Mouse (Mus musculus) cerebellum, adult 11-12 months (tissue): ENCODE data around the gene Gm49388.

Experiments used
- DNase-seq: peaks from one replicate; pipeline ENCODE4 v3.0.0; 2022

Gm49388 gene

DNA sequence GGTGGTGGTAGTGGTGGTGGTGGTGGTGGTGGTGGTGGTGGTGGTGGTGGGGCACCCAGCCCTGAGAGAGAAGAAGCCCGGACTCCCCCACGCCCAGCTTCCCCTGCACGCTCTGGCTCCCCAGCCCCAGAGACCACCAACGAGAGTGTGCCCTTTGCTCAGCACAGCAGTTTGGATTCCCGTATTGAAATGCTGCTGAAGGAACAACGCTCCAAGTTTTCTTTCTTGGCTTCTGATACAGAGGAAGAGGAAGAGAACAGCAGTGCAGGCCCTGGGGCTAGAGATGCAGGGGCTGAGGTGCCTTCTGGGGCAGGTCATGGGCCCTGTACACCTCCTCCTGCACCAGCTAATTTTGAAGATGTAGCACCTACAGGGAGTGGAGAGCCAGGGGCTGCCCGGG, at the start of gene Gm49388:
Gene Gm49388, plus strand, starts transcription at position 301 of the 400 bp plus-strand sequence.
- DNase-seq = no peak

- DNase-seq = peak; percentile 79
Observed at GRCm38 (mm10) chr7:127744366-127745045, 40.9 kb upstream of the Gm49388 start, which contains the start of gene Fbxl19. TSS of gene Fbxl19 (plus strand) at chr7:127744543.

DNA sequence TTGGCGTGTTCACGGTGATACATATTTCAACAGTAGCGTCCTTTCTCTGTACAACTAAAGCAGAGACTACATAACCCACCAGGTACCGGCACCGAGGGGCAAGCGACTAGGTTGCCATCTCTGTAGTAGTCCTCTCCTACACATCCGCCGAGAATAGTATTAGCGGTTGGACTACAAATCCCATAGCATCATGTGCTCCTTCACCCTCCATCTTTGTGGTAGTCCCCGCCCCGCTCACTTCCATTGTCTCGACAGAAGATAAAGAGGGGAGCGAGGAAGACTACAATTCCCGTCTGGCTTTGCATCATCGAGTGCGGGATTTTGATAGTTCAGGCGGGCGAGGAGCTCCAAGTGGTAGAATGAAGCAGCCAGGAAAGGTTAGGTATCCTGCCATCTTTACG, 40.2 kb upstream of the Gm49388 start:
- peak; percentile 96 for DNase-seq

- DNase-seq = peak; percentile 99
Observed at GRCm38 (mm10) chr7:127745652-127746493, 39.5 kb upstream of the Gm49388 start.

- DNase-seq = peak; percentile 81
Observed at GRCm38 (mm10) chr7:127746494-127747491, 38.6 kb upstream of the Gm49388 start.

- DNase-seq = peak; percentile 68
Observed at GRCm38 (mm10) chr7:127747559-127748234, 37.7 kb upstream of the Gm49388 start.

DNA sequence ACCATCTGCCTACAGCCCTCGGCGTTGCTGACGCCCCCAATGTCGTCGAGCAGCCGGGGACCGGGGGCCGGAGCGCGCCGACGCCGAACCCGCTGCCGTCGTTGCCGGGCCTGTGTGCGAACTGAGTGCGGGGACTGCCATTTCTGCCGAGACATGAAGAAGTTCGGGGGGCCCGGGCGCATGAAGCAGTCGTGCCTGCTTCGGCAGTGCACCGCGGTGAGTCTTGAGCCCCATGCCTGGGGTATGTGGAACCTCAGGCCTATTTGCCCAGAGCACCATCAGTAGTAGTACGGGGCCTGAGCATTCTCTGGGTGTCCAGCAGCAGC, 37.2 kb upstream of the Gm49388 start:
- DNase-seq = no peak

DNA sequence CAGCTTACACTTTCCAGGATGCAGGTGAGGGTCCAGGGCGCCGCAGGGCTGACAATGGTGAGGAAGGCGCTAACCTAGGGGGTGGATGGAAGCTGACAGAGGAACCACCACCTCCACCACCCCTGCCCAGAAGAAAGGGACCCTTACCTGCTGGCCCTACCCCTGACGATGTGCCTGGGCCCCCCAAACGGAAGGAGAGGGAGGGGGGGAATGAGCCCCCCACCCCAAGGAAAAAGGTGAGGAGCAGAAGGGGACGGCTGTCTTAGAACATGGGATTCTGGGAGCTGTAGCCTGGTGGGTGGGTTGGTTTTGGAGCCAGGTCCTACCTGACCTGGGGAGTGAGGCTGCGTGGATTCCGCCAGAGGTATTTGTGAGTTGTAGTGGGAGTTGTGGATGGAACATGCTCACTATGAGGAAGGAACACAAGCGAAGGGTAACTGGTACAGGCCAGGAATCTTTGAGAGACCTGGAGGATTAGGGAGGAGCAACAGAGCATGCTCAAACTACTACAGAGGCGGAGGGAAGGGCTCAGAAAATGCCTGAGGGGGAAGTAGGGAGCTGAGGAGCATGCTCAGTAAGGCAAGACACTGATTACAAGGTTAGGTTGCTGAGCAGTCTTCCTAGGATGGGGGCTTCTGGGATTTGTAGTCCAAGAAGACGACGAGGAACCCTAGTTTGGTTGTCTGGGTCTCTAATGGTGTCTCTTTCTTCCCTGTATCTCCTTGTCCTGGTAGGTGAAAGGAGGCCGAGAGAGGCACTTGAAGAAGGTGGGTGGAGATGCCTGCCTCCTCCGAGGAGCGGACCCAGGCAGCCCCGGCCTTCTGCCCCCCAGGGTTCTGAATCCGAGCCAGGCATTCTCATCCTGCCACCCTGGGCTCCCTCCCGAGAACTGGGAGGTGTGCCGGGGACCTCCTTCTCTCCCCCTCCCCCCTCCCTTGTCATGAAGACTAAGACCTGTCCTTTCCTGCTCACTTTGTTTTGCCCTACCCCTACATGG, 35.0 kb upstream of the Gm49388 start:
- peak; percentile 70 for DNase-seq

GRCm38 (mm10) chr7:127751619-127752018, 33.8 kb upstream of the Gm49388 start:
- no peak for DNase-seq

DNA sequence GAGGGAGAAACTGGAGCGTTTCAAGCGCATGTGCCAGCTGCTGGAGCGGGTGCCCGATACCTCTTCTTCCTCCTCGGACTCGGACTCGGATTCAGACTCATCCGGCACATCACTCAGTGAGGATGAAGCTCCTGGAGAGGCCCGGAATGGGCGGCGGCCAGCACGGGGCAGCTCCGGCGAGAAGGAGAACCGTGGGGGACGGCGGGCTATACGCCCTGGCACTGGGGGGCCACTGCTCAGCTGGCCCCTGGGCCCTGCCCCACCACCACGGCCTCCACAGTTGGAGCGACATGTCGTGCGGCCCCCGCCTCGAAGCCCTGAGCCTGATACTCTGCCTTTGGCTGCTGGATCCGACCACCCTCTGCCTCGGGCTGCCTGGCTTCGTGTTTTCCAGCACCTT, 33.3 kb upstream of the Gm49388 start:
- DNase-seq = peak; percentile 56

DNA sequence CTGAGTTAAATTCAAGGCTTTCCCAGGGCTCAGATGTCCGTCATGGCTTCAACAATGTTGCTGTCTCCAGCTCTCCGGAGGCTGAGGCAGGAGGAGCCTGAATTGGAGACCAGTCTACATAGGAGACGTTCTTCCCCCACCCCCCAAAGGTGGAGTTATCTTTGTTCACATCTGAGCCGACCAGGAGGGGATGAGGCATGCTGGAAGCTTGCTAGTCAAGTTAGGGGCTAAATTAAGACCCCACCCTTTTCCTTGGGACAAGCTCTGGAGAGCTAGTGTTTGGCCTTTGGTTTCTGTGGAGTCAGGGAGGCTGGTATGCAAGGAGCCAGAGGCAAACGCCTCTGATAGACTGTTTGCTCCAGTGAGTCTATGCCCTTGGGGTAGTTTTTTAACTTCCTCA, 32.2 kb upstream of the Gm49388 start:
- DNase-seq = no peak

GRCm38 (mm10) chr7:127753741-127754140, 31.7 kb upstream of the Gm49388 start:
- DNase-seq = no peak

GRCm38 (mm10) chr7:127759716-127760115, 25.7 kb upstream of the Gm49388 start:
- DNase-seq = no peak

DNA sequence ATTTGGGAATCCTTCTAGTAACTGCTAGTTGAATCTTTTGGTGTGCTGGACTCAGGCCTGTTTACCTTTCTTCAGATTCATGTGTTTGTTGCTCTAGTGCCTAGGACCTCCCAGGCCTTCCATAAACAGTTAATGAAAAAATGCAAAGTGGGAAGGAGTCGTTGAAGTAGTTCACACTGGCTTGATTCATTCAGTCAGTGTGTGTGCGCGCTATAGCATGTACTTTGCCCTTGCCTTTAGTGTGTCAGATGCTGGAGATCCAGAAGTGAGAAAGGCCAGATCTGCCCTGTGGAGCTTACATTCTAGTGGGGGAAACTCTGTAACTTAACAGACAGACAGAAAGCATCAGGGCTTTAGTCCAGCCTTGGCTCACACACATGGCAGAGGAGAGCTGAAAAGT, 24.9 kb upstream of the Gm49388 start:
- no peak for DNase-seq

DNA sequence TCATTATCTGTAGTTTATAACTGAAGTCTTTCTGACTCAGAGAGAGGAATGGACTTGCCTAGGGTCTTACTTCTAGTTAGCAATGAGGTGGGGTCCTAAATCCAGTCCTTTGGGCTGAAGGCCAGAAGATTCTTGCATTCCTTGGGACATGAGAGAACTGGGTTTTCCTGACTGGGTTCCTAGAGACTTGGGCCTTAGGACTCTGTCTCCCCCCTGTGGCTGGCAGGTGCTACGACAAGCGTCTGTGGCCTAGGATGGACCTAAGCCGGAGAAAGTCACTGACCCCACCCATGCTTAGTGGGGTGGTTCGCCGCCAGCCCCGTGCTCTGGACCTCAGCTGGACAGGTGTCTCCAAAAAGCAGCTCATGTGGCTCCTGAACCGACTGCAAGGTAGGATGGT, 24.4 kb upstream of the Gm49388 start:
- DNase-seq = peak; percentile 66

GRCm38 (mm10) chr7:127763642-127764041, 21.8 kb upstream of the Gm49388 start:
- no peak for DNase-seq

GRCm38 (mm10) chr7:127765756-127766155, 19.7 kb upstream of the Gm49388 start:
- DNase-seq = no peak

- DNase-seq = no peak
Observed at GRCm38 (mm10) chr7:127766851-127767609, 18.4 kb upstream of the Gm49388 start.

DNA sequence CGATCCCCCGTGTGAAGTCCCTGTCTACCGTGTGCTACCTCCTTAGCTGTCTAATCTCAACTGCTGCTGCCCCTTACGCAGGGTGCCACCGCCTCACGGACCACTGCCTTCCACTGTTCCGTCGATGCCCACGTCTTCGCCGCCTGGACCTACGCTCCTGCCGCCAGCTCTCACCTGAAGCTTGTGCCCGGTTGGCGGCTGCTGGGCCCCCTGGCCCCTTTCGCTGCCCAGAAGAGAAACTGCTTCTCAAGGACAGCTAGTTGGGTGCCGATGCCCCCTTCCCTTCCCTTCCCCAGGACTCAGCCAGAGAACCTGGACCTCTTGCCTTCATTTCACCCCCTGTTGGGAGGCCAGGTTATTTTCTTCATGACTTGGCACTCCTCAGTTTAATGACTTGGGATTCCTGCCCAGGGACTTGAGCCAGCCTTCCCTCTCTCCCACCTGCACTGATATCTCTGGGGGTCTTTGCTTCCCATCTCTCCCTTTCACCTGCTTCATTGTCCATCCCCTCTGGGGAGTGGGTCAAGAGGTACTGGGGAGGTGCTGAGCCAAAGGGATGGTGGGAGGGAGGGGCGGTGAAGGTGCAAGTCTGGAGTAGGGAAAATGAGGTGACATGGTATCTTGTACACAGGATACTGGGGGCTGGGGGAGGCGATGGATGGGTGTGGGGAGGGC, 17.6 kb upstream of the Gm49388 start:
- peak; percentile 63 for DNase-seq
